Mouse (Mus musculus): ENCODE data around the gene Olfr354.

Gene Olfr354

GRCm38 (mm10) chr2:36905380-36905779 is at the start of gene Olfr354:
TSS of gene Olfr354 (plus strand) at chr2:36905680.
- DNase-seq (ENCODE audit: low spot score in 2 of 2), result no peak

GRCm38 (mm10) chr2:36862560-36862959 is 42.9 kb upstream of the Olfr354 start, which contains the start of gene Olfr351:
TSS of gene Olfr351 (minus strand) at chr2:36862660.
- no peak for DNase-seq (ENCODE audit: low spot score in 2 of 2)

GRCm38 (mm10) chr2:36868160-36868559 is 37.3 kb upstream of the Olfr354 start, which contains the start of gene Olfr352:
TSS of gene Olfr352 (plus strand) at chr2:36868460.
- no peak for DNase-seq (ENCODE audit: low spot score in 2 of 2)

GRCm38 (mm10) chr2:36892836-36893235 is 12.6 kb upstream of the Olfr354 start, which contains the start of gene Olfr353:
TSS of gene Olfr353 (minus strand) at chr2:36892936.
- no peak for DNase-seq (ENCODE audit: low spot score in 2 of 2)

- DNase-seq (ENCODE audit: low spot score in 2 of 2), result no peak
Observed at GRCm38 (mm10) chr2:36897114-36897513, 8.4 kb upstream of the Olfr354 start.

GRCm38 (mm10) chr2:36928797-36929196 is 23.3 kb downstream of the Olfr354 start, which contains the start of gene Olfr355:
TSS of gene Olfr355 (minus strand) at chr2:36928897.
- no peak for DNase-seq (ENCODE audit: low spot score in 2 of 2)

GRCm38 (mm10) chr2:36936821-36937220 is 31.3 kb downstream of the Olfr354 start, which contains the start of gene Olfr356:
TSS of gene Olfr356 (plus strand) at chr2:36937121.
- DNase-seq (ENCODE audit: low spot score in 2 of 2), result no peak

Data from frontal cortex, postnatal 14 days (tissue).